Mouse (Mus musculus) liver, embryonic 13.5 days (tissue): ENCODE data around the gene Tpcn1. TPM values are rescaled to one million over a fixed set of nuclear protein-coding genes. Genes with fewer than 3 reads are reported as not detected.
A peak's percentile ranks its signal among the peaks of the same experiment; 100 is the strongest.

Experiments used
- ATAC-seq: fragments of 200-750 bp; cut with Nextera tagmentation; 2 replicates; pipeline ENCODE4 v1.8.0; 2017; ENCODE audit warnings: low read depth, mild to moderate bottlenecking, moderate number of reproducible peaks, moderate library complexity
- DNase-seq: peaks from one replicate; pipeline ENCODE4 v3.0.0; 2022
- H3K27ac ChIP-seq: fragments of 300-500 bp; sonication (generic); 2 replicates; pipeline ENCODE4 v1.5.1; 2015; ENCODE audit warnings: moderate library complexity, mild to moderate bottlenecking, inconsistent platforms
- H3K27me3 ChIP-seq: fragments of 300-500 bp; sonication (generic); 2 replicates; pipeline ENCODE4 v1.6.1; 2015; ENCODE audit warnings: mild to moderate bottlenecking, inconsistent platforms
- H3K36me3 ChIP-seq: fragments of 300-500 bp; sonication (generic); 2 replicates; pipeline ENCODE4 v1.6.1; 2015; ENCODE audit warnings: mild to moderate bottlenecking, inconsistent platforms
- H3K4me1 ChIP-seq: fragments of 300-500 bp; sonication (generic); replicated peaks from 2 replicates; pipeline ENCODE4 v1.6.1; 2015; ENCODE audit warnings: inconsistent platforms
- H3K4me2 ChIP-seq: fragments of 300-500 bp; sonication (generic); 2 replicates; pipeline ENCODE4 v1.6.1; 2015; ENCODE audit warnings: inconsistent platforms, mild to moderate bottlenecking, moderate library complexity
- H3K4me3 ChIP-seq: fragments of 300-500 bp; sonication (generic); replicated peaks from 2 replicates; pipeline ENCODE4 v1.5.1; 2015; ENCODE audit warnings: mild to moderate bottlenecking, inconsistent platforms
- H3K9ac ChIP-seq: fragments of 300-500 bp; sonication (generic); 2 replicates; pipeline ENCODE4 v1.6.1; 2015; ENCODE audit warnings: mild to moderate bottlenecking, inconsistent platforms
- H3K9me3 ChIP-seq: fragments of 300-500 bp; sonication (generic); replicated peaks from 2 replicates; pipeline ENCODE4 v1.6.1; 2016; ENCODE audit warnings: inconsistent platforms
- WGBS: fragments of 180-500 bp; shearing (Covaris S2); methylation state at CpG from one replicate; pipeline ENCODE4 v1.1.7; 2015; ENCODE audit not compliant: insufficient replicate concordance; 5-methylcytosine and 5-hydroxymethylcytosine counted together
- polyA plus RNA-seq: library from polyadenylated mRNA; unstranded; fragments of >200 nt; fragmentation: Nextera tagmentation; extraction: Ambion mirVana; gene quantifications from 2 replicates; pipeline ENCODE4 v1.2.1, GENCODE M21; 2015

The Tpcn1 gene
- polyA plus RNA-seq, 1 experiment from 2014 or later = 22.7 TPM

GRCm38 (mm10) chr5:120621846-120622197 lies 33.3 kb upstream of the Tpcn1 start:
- Histone ChIP-seq H3K27ac (no peak overlapping the region), H3K4me2 (no peak overlapping the region), H3K9me3 (no peaks in the 10 kb centered on the region), H3K4me1 (no peaks in the 10 kb centered on the region; the same call in 1 of the 2 replicates), H3K4me3 (no peak overlapping the region), H3K9ac (no peak overlapping the region), H3K27me3 (no peaks in the 10 kb centered on the region), H3K36me3 (peaks cover 100% of the 10 kb centered on the region)
- no peak for ATAC-seq
- 79% methylated on average over 10 of the region's 10 CpGs for WGBS
- no peak for DNase-seq

GRCm38 (mm10) chr5:120621078-120621765 lies 32.7 kb upstream of the Tpcn1 start:
- ATAC-seq = no peak
- Histone ChIP-seq H3K9ac (no peak overlapping the region), H3K4me2 (no peak overlapping the region), H3K4me1 (no peaks in the 10 kb centered on the region), H3K27me3 (no peaks in the 10 kb centered on the region), H3K36me3 (peaks cover 100% of the 10 kb centered on the region), H3K27ac (no peak overlapping the region), H3K4me3 (no peak overlapping the region), H3K9me3 (no peaks in the 10 kb centered on the region)
- 80% methylated on average over 23 of the region's 23 CpGs for WGBS
- no peak for DNase-seq

- Histone ChIP-seq H3K9me3 (peaks cover 6% of the 10 kb centered on the region), H3K4me2 (no peak overlapping the region), H3K27me3 (no peaks in the 10 kb centered on the region), H3K27ac (no peak overlapping the region), H3K36me3 (peaks cover 100% of the 10 kb centered on the region), H3K9ac (no peak overlapping the region), H3K4me1 (no peaks in the 10 kb centered on the region), H3K4me3 (no peak overlapping the region)
- DNase-seq (peak; percentile 70), ATAC-seq (peak; percentile 8; the same call in 1 of the 2 replicates)
- WGBS = 66% methylated on average over 18 of the region's 18 CpGs
These were observed 32.1 kb upstream of the Tpcn1 start for GRCm38 (mm10) chr5:120620375-120621077.

DNA sequence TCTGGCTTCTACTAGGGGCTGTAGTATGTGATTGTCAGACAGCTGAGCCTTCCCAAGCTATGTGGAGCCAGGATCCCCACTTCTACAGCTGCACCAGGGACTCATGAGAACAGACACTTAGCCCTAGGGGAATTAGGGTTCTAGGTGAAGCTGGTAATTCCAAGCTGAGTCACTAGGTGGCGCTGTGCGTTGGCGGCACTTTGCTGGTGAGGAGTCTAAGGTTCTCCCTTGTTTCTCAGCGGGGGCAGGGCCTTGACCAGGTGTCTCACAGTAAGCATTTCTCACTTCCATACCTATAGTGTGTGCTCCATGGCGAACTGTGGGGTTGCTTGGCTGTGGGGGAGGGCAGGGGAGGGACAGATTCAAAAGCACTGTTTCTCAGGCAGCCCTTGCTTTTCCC lies 30.7 kb upstream of the Tpcn1 start:
- WGBS = 17% methylated on average over 5 of the region's 5 CpGs
- DNase-seq = peak; percentile 46
- H3K36me3 ChIP-seq = peaks cover 94% of the 10 kb centered on the region

GRCm38 (mm10) chr5:120618778-120619177 lies 30.3 kb upstream of the Tpcn1 start:
- Histone ChIP-seq H3K36me3 (peaks cover 90% of the 10 kb centered on the region), H3K27ac (no peak overlapping the region), H3K4me2 (no peak overlapping the region), H3K9me3 (peaks cover 6% of the 10 kb centered on the region), H3K4me1 (peaks cover 8% of the 10 kb centered on the region), H3K4me3 (no peak overlapping the region), H3K27me3 (no peaks in the 10 kb centered on the region), H3K9ac (no peak overlapping the region)
- DNase-seq (no peak), ATAC-seq (no peak)
- WGBS = 88% methylated on average over 12 of the region's 12 CpGs

More for the DNA sequence above, 30.7 kb upstream of the Tpcn1 start:
- H3K4me2 ChIP-seq = no peak overlapping the region
- no peak overlapping the region for H3K4me3 ChIP-seq
- H3K9me3 ChIP-seq = peaks cover 6% of the 10 kb centered on the region
- no peak for ATAC-seq
- peaks cover 4% of the 10 kb centered on the region for H3K4me1 ChIP-seq
- no peak overlapping the region for H3K27ac ChIP-seq
- no peak overlapping the region for H3K9ac ChIP-seq
- no peaks in the 10 kb centered on the region for H3K27me3 ChIP-seq

DNA sequence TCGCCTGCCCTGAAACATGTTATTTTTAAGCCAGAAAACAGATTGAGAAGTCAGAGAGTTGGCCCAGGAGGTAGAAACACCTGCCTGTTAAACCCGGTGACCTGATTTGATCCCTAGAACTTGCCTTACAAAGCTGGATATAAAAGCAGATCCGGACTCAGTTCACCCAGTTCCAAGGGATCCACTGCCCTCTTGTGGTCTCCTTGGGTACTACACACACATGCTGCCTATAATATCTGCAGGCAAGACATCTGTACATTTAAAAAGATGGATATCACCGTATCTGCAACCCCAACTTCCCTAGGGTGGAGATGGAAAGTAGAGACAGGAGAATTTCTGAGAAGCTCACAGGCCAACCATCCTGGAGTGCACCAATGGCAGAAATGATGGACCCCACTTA lies 27.4 kb upstream of the Tpcn1 start:
- Histone ChIP-seq H3K27ac (no peak overlapping the region), H3K36me3 (peaks cover 61% of the 10 kb centered on the region), H3K9ac (no peak overlapping the region), H3K27me3 (no peaks in the 10 kb centered on the region), H3K4me2 (no peak overlapping the region), H3K4me3 (no peak overlapping the region), H3K4me1 (peaks cover 25% of the 10 kb centered on the region), H3K9me3 (peaks cover 6% of the 10 kb centered on the region)
- DNase-seq = no peak
- 86% methylated on average over 4 of the region's 4 CpGs for WGBS
- no peak for ATAC-seq

DNA sequence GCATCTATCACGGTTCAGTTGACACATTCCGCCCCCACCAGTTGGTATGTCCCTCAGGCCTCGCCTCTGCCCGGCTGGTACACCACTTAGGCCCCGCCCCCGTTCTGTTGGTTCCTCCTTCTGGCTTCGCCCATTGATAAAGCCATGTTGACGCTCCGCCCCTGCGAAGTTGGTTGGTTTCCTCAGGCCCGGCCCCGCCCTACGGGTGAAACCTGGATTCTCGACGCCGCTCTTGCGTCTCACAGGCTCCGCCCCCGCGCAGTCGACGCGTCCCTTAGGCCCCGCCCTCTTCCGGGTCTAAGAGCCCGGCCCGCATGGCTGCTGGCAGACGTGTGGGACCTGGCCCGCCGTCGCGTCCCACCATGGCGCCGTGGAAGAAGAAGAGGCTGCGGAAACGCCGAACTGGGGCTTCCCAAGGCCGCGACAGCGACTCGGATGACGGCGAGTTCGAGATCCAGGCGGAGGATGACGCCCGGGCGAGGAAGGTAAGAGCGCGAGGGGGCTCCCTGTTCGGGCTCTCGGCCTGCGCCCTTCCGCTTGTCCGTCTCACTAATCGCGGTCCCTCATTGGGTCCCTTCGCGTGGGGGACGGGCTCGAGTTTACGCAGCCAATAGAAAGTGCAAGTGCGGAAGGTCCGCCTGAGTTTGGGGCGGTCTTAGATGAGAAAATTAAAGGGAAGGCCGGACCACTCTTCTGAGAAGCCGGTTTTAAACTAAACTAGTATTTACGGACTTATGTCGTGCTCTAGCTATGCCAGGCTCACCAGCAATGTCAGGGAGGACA lies 24.5 kb upstream of the Tpcn1 start:
- peak overlapping the region; percentile 75 for H3K4me3 ChIP-seq
- under 1% methylated on average over 69 of the region's 69 CpGs for WGBS
- no peaks in the 10 kb centered on the region for H3K27me3 ChIP-seq
- H3K9ac ChIP-seq = peak overlapping the region; percentile 75
- peaks cover 39% of the 10 kb centered on the region for H3K36me3 ChIP-seq
- H3K4me1 ChIP-seq = peaks cover 27% of the 10 kb centered on the region
- ATAC-seq = peak; percentile 88
- peak; percentile 100 for DNase-seq
- peak overlapping the region; percentile 83 for H3K4me2 ChIP-seq
- H3K27ac ChIP-seq = peak overlapping the region; percentile 76
- H3K9me3 ChIP-seq = peaks cover 6% of the 10 kb centered on the region

- peak within 1 kb of the TSS; percentile 75 for H3K4me3 ChIP-seq
- H3K27ac ChIP-seq = peak within 1 kb of the TSS; percentile 76
- H3K9ac ChIP-seq = peak within 1 kb of the TSS; percentile 75
- peaks cover 33% of the 10 kb centered on the region for H3K36me3 ChIP-seq
- H3K4me2 ChIP-seq = peak within 1 kb of the TSS; percentile 83
- ATAC-seq (peak; percentile 73), DNase-seq (peak; percentile 95)
- WGBS = under 1% methylated on average over 22 of the region's 22 CpGs
- peaks cover 6% of the 10 kb centered on the region for H3K9me3 ChIP-seq
- no peaks in the 10 kb centered on the region for H3K27me3 ChIP-seq
- H3K4me1 ChIP-seq = peaks cover 27% of the 10 kb centered on the region
These were observed 24.0 kb upstream of the Tpcn1 start, which contains the start of the genes Rita1 and Ddx54 for GRCm38 (mm10) chr5:120612442-120612821. Gene Rita1, minus strand, starts transcription at chr5:120612589. Gene Ddx54, plus strand, starts transcription at chr5:120612739.

- DNase-seq (no peak), ATAC-seq (no peak)
- H3K9ac ChIP-seq = peak overlapping the region; percentile 75
- H3K36me3 ChIP-seq = peaks cover 23% of the 10 kb centered on the region
- WGBS = 64% methylated on average over 8 of the region's 8 CpGs
- H3K27me3 ChIP-seq = no peaks in the 10 kb centered on the region
- peak overlapping the region; percentile 76 for H3K27ac ChIP-seq
- H3K9me3 ChIP-seq = peaks cover 6% of the 10 kb centered on the region
- peak overlapping the region; percentile 75 for H3K4me3 ChIP-seq
- peaks cover 33% of the 10 kb centered on the region for H3K4me1 ChIP-seq
- H3K4me2 ChIP-seq = peak overlapping the region; percentile 83
These were observed 22.9 kb upstream of the Tpcn1 start for GRCm38 (mm10) chr5:120611416-120611815.

GRCm38 (mm10) chr5:120610906-120611305 lies 22.4 kb upstream of the Tpcn1 start:
- WGBS = 96% methylated on average over 5 of the region's 5 CpGs

DNA sequence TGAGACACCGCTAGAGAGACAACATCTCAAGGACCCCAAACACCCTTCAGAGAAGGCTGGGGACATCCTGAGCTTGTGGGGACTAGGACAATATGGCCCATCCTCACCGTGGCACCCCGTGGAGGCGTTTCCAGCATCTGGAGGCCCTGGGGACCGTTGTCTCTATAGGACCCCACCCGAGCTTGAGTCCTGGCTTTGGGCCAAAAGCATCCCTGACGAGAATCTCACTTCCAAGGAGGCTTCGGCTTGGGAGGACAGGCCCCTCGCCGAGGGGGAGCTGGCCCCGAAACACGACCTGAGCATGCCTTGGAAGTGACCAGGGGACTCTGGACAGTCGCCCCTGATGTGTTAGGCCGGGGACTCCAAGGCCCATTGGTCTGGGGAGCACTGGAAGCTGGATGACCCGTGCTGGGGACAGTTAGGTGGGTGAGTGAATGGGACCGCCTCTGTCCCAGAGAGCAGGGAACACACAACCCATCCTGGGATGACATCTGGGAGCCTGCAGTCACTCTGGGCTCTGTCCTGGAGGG lies 20.8 kb upstream of the Tpcn1 start:
- Histone ChIP-seq H3K9me3 (no peaks in the 10 kb centered on the region), H3K36me3 (peaks cover 7% of the 10 kb centered on the region; the same call in 1 of the 2 replicates), H3K4me3 (no peak overlapping the region), H3K9ac (no peak overlapping the region), H3K27ac (no peak overlapping the region), H3K27me3 (no peaks in the 10 kb centered on the region), H3K4me1 (peaks cover 42% of the 10 kb centered on the region), H3K4me2 (no peak overlapping the region)
- WGBS = 82% methylated on average over 16 of the region's 16 CpGs
- no peak for ATAC-seq
- no peak for DNase-seq

More at GRCm38 (mm10) chr5:120610906-120611305, 22.4 kb upstream of the Tpcn1 start:
- Histone ChIP-seq H3K4me2 (peak overlapping the region; percentile 83), H3K4me3 (peak overlapping the region; percentile 75), H3K36me3 (peaks cover 18% of the 10 kb centered on the region), H3K9ac (peak overlapping the region; percentile 75; the same call in 1 of the 2 replicates), H3K4me1 (peaks cover 37% of the 10 kb centered on the region), H3K27ac (no peak overlapping the region), H3K27me3 (no peaks in the 10 kb centered on the region), H3K9me3 (peaks cover 3% of the 10 kb centered on the region)
- DNase-seq (no peak), ATAC-seq (no peak)
